Mouse (Mus musculus) liver, adult 2 months (tissue): ENCODE measurements at regions not wholly inside any gene's neighbourhood (a gene's known extent, or its start where the extent isn't known, plus 50 kb on each side); places are given as distances from the start of the nearest gene placed in this dataset.

Experiments
- CTCF ChIP-seq: fragments of 200-500 bp; IDR thresholded peaks from 2 replicates; pipeline ENCODE4 v1.5.1; 2011; ENCODE audit warnings: low read depth, low read length, control low read depth
- POLR2A ChIP-seq: fragments of 200-500 bp; IDR thresholded peaks from 2 replicates; pipeline ENCODE4 v1.6.1; 2011; ENCODE audit warnings: low read length, control low read depth; ENCODE audit not compliant: insufficient read depth; ENCODE audit errors: extremely low read depth

GRCm38 (mm10) chr16:24331446-24332020 is 61.8 kb upstream of the Lpp start:
- TF ChIP-seq CTCF: no peak
- no peak for TF ChIP-seq POLR2A
